Mouse (Mus musculus): Measurements from ENCODE around the gene Gsg1l2. TPM values are rescaled to one million over a fixed set of nuclear protein-coding genes. Genes with fewer than 3 reads are reported as not detected.

Gsg1l2 gene
- total RNA-seq (2021): not detected
- long read RNA-seq, experiment 1: 0 reads
- long read RNA-seq, experiment 2: 0 reads

DNA sequence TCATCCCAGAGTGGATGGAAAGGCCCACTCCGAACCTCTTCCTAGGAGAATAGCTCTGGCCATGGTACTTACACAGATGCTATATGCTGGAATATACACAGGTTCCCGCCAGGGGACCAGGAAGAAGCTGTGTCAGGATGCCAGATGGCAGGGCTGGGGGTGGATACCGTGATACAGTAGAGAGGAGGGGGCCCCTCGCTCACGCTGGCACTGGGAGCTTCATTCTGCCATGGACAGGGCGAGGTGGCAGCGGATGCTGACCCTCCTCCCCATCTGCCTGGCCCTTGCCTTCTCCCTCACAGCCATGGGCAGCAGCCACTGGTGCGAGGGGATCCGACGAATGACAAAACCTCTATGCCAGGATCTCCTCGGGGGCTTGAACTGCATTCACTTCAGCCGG, at the start of gene Gsg1l2:
TSS of gene Gsg1l2 (plus strand) at position 230 of the 400 bp plus-strand sequence.
- intact Hi-C loops (cut with DNase I; ENCODE audit: low total_unique reads): no loop called here
- DNase-seq: no peak

DNA sequence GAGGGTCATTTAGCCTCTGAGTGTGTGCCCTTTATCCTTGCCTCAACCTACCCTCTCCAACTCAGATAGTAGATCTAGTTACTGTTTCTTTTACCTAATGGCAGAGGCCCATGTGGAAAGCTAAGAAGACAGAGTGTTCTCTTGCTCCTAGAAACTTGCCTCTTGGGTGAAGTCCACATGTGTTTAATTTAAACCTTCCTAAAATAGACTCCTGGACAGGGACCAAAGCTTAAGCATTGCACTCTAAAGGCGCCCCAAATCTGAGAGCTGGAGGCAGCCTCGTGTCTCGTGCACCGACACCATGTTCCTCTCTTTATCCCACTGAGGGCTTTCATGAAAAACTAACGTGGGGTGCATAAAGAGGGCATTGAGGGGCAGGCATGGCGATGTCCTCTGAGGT, 47.3 kb upstream of the Gsg1l2 start:
- DNase-seq: no peak
- intact Hi-C loops (cut with DNase I; ENCODE audit: low total_unique reads): no loop called here

GRCm38 (mm10) chr11:67728726-67729125, 45.7 kb upstream of the Gsg1l2 start:
- intact Hi-C loops (cut with DNase I; ENCODE audit: low total_unique reads): no loop called here
- no peak for DNase-seq

- intact Hi-C loops (cut with DNase I; ENCODE audit: low total_unique reads): no loop called here
- no peak for DNase-seq
These were observed 43.4 kb upstream of the Gsg1l2 start for GRCm38 (mm10) chr11:67731056-67731455.

- no peak for DNase-seq
- intact Hi-C loops (cut with DNase I; ENCODE audit: low total_unique reads): no loop called here
These were observed 40.7 kb upstream of the Gsg1l2 start for GRCm38 (mm10) chr11:67733726-67734125.

DNA sequence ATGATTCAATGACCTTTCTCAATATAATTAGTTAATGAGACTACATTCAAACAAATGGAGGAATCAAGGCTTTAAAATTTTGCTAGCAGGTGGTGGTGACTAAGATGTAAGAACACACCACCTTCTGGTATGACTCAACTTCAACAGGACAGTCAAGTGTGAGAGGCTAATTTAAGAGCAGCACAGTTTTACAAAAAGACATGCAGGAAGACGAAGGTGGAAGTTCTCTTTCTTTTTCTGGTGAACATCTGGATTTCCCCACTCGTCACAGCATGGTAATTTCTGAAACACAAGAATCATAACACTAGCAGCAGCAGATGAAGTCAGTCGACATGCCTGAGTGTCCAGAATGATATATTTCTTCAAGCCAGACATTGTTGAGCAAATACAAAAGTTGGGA, 39.8 kb upstream of the Gsg1l2 start:
- no peak for DNase-seq
- intact Hi-C loops (cut with DNase I; ENCODE audit: low total_unique reads): no loop called here

- no peak for DNase-seq
- intact Hi-C loops (cut with DNase I; ENCODE audit: low total_unique reads): no loop called here
These were observed 36.1 kb upstream of the Gsg1l2 start for GRCm38 (mm10) chr11:67738345-67738744.

- no peak for DNase-seq
- intact Hi-C loops (cut with DNase I; ENCODE audit: low total_unique reads): no loop called here
These were observed 35.4 kb upstream of the Gsg1l2 start for GRCm38 (mm10) chr11:67738846-67739490.

DNA sequence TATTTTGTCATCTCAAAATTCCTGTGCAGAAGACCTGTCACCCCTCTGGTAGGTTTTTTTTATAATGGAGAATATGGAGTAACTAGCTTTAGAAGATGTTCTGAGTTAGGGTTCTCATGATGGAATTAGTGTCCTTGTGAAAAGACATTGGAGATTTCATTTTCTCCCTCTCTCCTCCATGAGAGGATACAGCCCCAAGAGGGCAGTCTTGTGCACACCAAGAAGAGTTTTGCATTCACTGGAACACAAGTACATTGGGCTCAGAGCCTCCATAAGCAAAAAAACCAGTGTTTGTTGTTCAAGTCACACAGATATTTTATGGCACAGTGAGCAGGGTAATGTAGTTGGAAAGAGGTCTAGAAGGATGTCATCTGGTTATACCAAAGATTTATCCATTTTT, 32.8 kb upstream of the Gsg1l2 start:
- no peak for DNase-seq
- intact Hi-C loops (cut with DNase I; ENCODE audit: low total_unique reads): no loop called here

DNA sequence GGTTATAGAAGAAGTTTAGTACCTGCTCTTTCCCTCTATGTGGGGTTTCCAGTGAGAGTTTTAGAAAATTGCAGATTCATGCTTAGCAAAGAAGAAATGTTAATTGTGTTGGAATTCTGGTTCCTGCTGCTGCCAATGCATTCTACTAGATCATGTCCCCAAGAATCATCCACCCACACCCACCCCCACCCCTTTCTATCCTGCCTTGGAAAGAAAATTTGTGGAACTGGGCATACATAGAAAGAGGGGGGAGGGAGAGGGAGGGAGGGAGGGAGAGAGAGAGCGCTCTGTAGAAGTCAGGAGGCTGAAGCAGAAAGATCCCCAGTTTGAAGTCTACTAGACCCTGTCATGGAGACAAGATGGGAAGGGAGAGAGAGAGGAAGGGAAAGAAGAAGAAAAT, 18.1 kb upstream of the Gsg1l2 start:
- no peak for DNase-seq
- intact Hi-C loops (cut with DNase I; ENCODE audit: low total_unique reads): loop anchor here (5.0 kb wide), 1 partner anchor 56 kb away; no protein-coding TSS in a partner anchor

- intact Hi-C loops (cut with DNase I; ENCODE audit: low total_unique reads): loop anchor here (5.0 kb wide), 1 partner anchor 55 kb away; no protein-coding TSS in a partner anchor
- peak; percentile 9 for DNase-seq
These were observed 16.8 kb upstream of the Gsg1l2 start for GRCm38 (mm10) chr11:67757373-67758167.

DNA sequence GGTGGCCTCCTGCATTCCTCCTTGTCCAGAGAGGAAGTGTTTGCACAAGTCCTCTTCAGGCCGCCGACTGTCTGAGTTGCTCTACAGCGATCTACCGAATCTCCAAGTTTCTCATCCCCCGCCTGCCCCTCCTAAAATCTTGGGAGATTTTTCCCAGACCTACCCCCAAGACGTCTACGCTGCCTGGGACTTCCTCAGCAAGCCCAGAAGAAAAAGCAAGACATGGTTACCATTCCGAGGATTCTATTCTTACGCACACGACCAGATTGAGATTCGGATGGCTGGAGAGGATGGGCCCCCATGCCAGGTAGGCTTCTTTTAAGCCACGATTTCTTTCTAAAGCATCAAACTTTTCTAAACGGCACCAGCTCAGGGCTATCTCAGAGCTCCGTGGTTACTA, 3.4 kb upstream of the Gsg1l2 start, which contains the start of gene Glp2r:
TSS of gene Glp2r (minus strand) at position 101 of the 400 bp plus-strand sequence.
- intact Hi-C loops (cut with DNase I; ENCODE audit: low total_unique reads): no loop called here
- DNase-seq: no peak

DNA sequence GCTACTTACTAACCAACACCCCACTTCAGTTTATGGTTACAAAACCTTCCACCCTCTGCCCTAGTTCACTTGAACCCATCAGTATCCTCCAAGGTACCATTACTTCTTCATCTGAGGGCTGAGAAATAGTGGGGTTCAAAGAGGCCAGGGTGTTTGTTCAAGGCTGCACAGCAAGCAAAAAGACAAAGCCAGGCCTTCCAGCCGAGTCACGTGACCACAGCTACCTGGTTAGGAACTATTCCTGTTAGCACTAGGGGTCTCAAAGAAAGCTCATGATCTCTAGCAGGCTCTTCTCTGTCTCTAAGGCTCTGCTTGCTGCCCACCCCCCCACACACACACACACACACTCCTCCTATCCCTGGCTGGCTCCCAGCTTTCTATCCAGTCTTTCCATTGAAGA, 2.7 kb upstream of the Gsg1l2 start:
- intact Hi-C loops (cut with DNase I; ENCODE audit: low total_unique reads): no loop called here
- DNase-seq: no peak

DNA sequence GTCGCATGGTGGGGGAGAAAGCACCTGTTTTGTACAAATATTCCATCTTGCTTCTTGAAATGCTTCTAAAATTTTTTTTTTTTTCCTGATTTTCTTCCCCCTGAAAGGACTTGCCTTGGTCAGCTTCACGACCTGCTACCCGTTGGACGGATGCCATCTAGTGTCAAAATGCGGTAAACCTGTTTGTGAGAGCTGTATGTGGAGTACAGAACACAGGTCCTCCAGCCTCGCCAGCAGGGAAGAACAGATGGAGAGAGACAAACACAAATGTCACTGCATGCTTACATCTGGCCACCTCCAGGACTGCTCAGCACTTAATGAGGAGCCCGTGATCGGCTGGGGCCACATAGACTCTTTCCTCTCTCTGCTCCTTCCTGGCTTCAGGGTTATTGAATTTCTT, 1.8 kb upstream of the Gsg1l2 start:
- peak; percentile 16 for DNase-seq
- intact Hi-C loops (cut with DNase I; ENCODE audit: low total_unique reads): no loop called here

GRCm38 (mm10) chr11:67790182-67790581, 15.8 kb downstream of the Gsg1l2 start:
- no peak for DNase-seq

DNA sequence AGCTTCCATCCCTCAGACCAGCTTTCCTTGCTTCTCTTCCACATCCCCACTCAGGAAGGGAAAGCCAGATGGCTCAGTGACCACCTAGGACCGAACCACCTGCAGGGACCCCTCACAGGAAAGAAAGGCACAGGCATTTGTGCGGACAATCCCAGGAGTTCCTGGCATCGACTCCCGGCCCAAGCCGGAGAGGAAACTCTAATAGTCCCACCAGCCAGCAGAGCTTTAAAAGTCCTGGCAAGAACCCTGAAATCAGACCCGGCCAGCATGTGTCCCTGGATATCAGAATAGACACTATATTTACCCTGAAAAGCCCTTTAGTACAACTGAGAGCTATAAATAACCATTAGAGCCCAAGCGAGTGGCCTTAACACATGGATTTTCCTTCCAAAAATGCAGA, 23.5 kb downstream of the Gsg1l2 start, which contains the start of gene Dhrs7c:
TSS of gene Dhrs7c (plus strand) at position 257 of the 400 bp plus-strand sequence.
- DNase-seq: peak; percentile 69
- intact Hi-C loops (cut with DNase I; ENCODE audit: low total_unique reads): no loop called here

More at GRCm38 (mm10) chr11:67790182-67790581, 15.8 kb downstream of the Gsg1l2 start:
- intact Hi-C loops (cut with DNase I; ENCODE audit: low total_unique reads): no loop called here

DNA sequence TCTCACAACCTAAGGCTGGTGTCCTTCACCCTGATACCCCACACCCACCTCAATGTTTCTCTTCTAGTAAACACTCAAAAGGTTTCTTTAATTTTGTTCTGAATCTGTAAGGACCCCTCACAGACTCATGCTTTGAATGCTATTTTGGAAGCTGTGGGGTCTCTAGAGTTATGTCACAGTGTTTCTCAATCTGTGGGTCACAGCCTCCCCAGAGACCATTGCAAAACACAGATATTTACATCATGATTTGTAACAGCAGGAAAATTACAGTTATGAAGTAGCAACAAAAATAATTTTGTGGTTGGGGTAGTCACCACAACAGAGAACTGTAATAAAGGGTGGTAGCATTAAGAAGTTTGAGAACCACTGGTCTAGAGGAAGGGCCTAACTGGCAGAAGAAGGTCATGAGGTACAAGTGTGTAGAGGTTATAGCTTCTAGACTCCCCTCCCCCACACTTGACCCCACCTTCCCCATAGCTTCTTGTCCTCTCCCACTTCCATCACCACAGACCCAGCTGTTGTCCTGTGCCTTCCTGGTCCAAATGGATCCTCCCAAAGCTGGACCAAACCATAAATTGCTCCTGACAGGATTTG, 25.8 kb downstream of the Gsg1l2 start:
- intact Hi-C loops (cut with DNase I; ENCODE audit: low total_unique reads): no loop called here
- no peak for DNase-seq

- no peak for DNase-seq
- intact Hi-C loops (cut with DNase I; ENCODE audit: low total_unique reads): no loop called here
These were observed 26.8 kb downstream of the Gsg1l2 start for GRCm38 (mm10) chr11:67801169-67801568.

GRCm38 (mm10) chr11:67805538-67805937, 31.1 kb downstream of the Gsg1l2 start:
- DNase-seq: no peak
- intact Hi-C loops (cut with DNase I; ENCODE audit: low total_unique reads): no loop called here

DNA sequence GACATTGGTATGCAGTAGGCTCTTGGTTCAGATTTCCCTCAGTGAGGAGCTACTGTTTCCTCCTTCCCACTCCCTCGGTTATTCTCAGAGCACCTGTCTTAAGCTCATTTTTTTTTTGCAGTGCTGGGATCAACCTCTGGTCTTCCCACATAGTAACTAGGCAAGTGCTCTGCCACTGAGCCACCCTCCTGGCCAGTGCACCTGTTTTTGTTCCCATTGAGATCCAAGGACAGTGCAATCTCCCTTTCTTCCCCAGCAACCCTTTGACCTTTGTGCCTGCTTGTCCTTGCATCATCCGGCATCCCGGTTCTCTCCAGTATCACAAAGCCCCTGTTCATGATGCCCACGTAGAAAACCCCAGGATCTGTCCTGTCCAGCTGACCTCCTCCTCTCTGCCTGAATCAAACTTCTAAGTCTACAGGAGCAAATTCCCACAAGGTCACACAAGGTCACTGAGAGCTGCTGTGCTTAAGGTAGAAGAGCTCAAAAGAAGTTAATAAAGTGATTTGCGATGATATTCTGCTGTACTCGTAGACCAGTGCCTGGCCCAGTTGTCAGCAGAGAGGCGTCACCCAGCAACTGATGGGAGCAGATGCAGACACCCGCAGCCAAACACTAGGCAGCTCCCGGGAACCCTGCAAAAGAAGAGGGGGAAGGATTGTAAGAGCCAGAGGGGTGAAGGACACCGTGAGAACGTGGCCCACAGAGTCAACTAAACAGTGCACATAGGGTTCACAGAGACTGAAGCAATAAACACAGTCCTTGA, 32.6 kb downstream of the Gsg1l2 start:
- no peak for DNase-seq
- intact Hi-C loops (cut with DNase I; ENCODE audit: low total_unique reads): no loop called here

Data from gastrocnemius, postnatal 14 days (tissue).